Mouse (Mus musculus) heart, adult 2 months (tissue): ENCODE measurements around the gene Rtp1.

Experiments used
- CTCF ChIP-seq: fragments of 200-600 bp; IDR thresholded peaks from 2 replicates; pipeline ENCODE4 v1.8.1; 2022; ENCODE audit warnings: antibody characterized with exemption, mild to moderate bottlenecking, moderate library complexity
- EP300 ChIP-seq: fragments of 200-500 bp; IDR thresholded peaks from 2 replicates; pipeline ENCODE4 v1.6.1; 2011; ENCODE audit warnings: low read depth, low read length, control low read depth; ENCODE audit not compliant: insufficient read depth
- POLR2A ChIP-seq: fragments of 200-500 bp; IDR thresholded peaks from 2 replicates; pipeline ENCODE4 v1.6.1; 2011; ENCODE audit warnings: mild to moderate bottlenecking, low read depth, low read length, control low read depth; ENCODE audit not compliant: insufficient read depth

GRCm38 (mm10) chr16:23472046-23472445, 43.1 kb downstream of the Rtp1 start:
- TF ChIP-seq POLR2A (no peak), CTCF (no peak), EP300 (no peak)
